Mouse (Mus musculus) embryonic facial prominence, embryonic 14.5 days (tissue): ENCODE data around the gene Nlrp3. TPM values are rescaled to one million over a fixed set of nuclear protein-coding genes. Genes with fewer than 3 reads are reported as not detected.
A peak's percentile ranks its signal among the peaks of the same experiment; 100 is the strongest.
"Not testable (repeated sequence)": the region's sequence is repeated elsewhere in the genome, so short reads cannot be mapped to it uniquely, and the experiment has no call there.

ENCODE experiments used
- ATAC-seq: fragments of 200-750 bp; cut with Nextera tagmentation; 2 replicates; pipeline ENCODE4 v1.8.0; 2017; ENCODE audit warnings: low read depth, moderate number of reproducible peaks, moderate TSS enrichment
- DNase-seq: peaks from one replicate; pipeline ENCODE4 v3.0.0-alpha.2; 2015; ENCODE audit warnings: low spot score
- H3K27ac ChIP-seq: fragments of 300-500 bp; sonication (generic); replicated peaks from 2 replicates; pipeline ENCODE4 v1.5.1; 2014; ENCODE audit warnings: low read depth, mild to moderate bottlenecking, low read length, moderate library complexity
- H3K27me3 ChIP-seq: fragments of 300-500 bp; sonication (generic); replicated peaks from 2 replicates; pipeline ENCODE4 v1.6.1; 2014; ENCODE audit warnings: low read length; ENCODE audit not compliant: control insufficient read depth, insufficient read depth
- H3K36me3 ChIP-seq: fragments of 300-500 bp; sonication (generic); 2 replicates; pipeline ENCODE4 v1.6.1; 2014; ENCODE audit warnings: low read length, mixed read lengths; ENCODE audit not compliant: control insufficient read depth, insufficient read depth
- H3K4me1 ChIP-seq: fragments of 300-500 bp; sonication (generic); 2 replicates; pipeline ENCODE4 v1.6.1; 2014; ENCODE audit warnings: antibody characterized with exemption, low read length; ENCODE audit not compliant: control insufficient read depth, insufficient read depth
- H3K4me2 ChIP-seq: fragments of 300-500 bp; sonication (generic); 2 replicates; pipeline ENCODE4 v1.6.1; 2014; ENCODE audit warnings: low read depth, mild to moderate bottlenecking, low read length, moderate library complexity, mixed read lengths
- H3K4me3 ChIP-seq: fragments of 300-500 bp; sonication (generic); 2 replicates; pipeline ENCODE4 v1.5.1; 2014; ENCODE audit warnings: low read depth, mild to moderate bottlenecking, low read length
- H3K9ac ChIP-seq: fragments of 300-500 bp; sonication (generic); 2 replicates; pipeline ENCODE4 v1.6.1; 2014; ENCODE audit warnings: low read depth, mild to moderate bottlenecking, low read length, moderate library complexity, mixed read lengths
- H3K9me3 ChIP-seq: fragments of 300-500 bp; sonication (generic); 2 replicates; pipeline ENCODE4 v1.6.1; 2016; ENCODE audit warnings: low read length; ENCODE audit not compliant: control insufficient read depth
- WGBS: fragments of 180-500 bp; shearing (Covaris S2); extraction: QIAGEN DNeasy Blood & Tissue Kit; methylation state at CpG from one replicate; pipeline ENCODE4 v1.1.7; 2014; 5-methylcytosine and 5-hydroxymethylcytosine counted together
- polyA plus RNA-seq: library from polyadenylated mRNA; unstranded; fragments of >200 nt; fragmentation: Nextera tagmentation; extraction: Ambion mirVana; gene quantifications from 2 replicates; pipeline ENCODE4 v1.2.1, GENCODE M21; 2014

Nlrp3 gene
- polyA plus RNA-seq, 1 experiment from 2014 or later, result 0.45 TPM

- not testable (repeated sequence) for H3K27ac ChIP-seq, H3K4me2 ChIP-seq, H3K9me3 ChIP-seq, H3K4me1 ChIP-seq, DNase-seq, ATAC-seq, H3K4me3 ChIP-seq, H3K36me3 ChIP-seq, H3K9ac ChIP-seq, H3K27me3 ChIP-seq
These were observed 34.8 kb downstream of the Nlrp3 start, which contains the start of gene Olfr222 for GRCm38 (mm10) chr11:59576135-59576534. Gene Olfr222, minus strand, starts transcription at chr11:59576235.

GRCm38 (mm10) chr11:59584539-59584938 is 43.2 kb downstream of the Nlrp3 start:
- WGBS, result 21% methylated on average over 6 of the region's 6 CpGs
- no peak overlapping the region for H3K9ac ChIP-seq
- no peak overlapping the region for H3K4me2 ChIP-seq
- H3K27ac ChIP-seq, result no peak overlapping the region
- ATAC-seq (no peak), DNase-seq (peak; percentile 56)
- H3K4me3 ChIP-seq, result no peak overlapping the region
- no peaks in the 10 kb centered on the region for H3K27me3 ChIP-seq
- no peaks in the 10 kb centered on the region for H3K4me1 ChIP-seq
- no peaks in the 10 kb centered on the region for H3K9me3 ChIP-seq
- H3K36me3 ChIP-seq, result no peaks in the 10 kb centered on the region

- Histone ChIP-seq H3K4me1 (no peaks in the 10 kb centered on the region), H3K9me3 (no peaks in the 10 kb centered on the region), H3K36me3 (no peaks in the 10 kb centered on the region), H3K4me3 (no peak overlapping the region), H3K9ac (no peak overlapping the region), H3K27me3 (no peaks in the 10 kb centered on the region), H3K4me2 (no peak overlapping the region), H3K27ac (no peak overlapping the region)
- no peak for ATAC-seq
- no peak for DNase-seq
- WGBS, result 93% methylated on average over 8 of the region's 8 CpGs
These were observed 48.1 kb downstream of the Nlrp3 start for GRCm38 (mm10) chr11:59589496-59589895.

DNA sequence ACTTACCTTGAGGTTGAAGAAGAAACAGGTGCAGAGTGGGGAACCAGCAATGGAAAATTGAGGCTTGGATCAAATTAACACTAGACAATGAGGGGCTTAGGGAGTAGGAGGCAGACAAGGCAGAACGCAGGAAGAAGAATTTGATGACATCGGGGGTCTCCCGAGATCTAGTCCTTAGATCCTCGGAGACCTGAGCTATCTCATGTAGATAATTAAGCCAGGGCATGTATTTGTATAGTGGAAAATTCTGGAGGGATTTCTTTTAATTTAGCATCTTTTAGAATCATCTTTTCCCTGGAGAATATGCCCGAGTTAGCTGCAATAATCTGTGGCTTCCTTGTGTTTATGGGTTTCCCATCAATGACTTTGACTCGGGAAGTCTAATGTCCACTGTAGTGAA is 51.8 kb downstream of the Nlrp3 start, which contains the start of gene Olfr223:
TSS of gene Olfr223 (minus strand) at position 101 of the 400 bp plus-strand sequence.
- DNase-seq (peak; percentile 3), ATAC-seq (no peak)
- 75% methylated on average over 6 of the region's 6 CpGs for WGBS
- no peaks in the 10 kb centered on the region for H3K9me3 ChIP-seq
- H3K27ac ChIP-seq, result no peak within 1 kb of the TSS
- no peak within 1 kb of the TSS for H3K4me2 ChIP-seq
- H3K36me3 ChIP-seq, result no peaks in the 10 kb centered on the region
- H3K9ac ChIP-seq, result no peak within 1 kb of the TSS
- H3K4me1 ChIP-seq, result no peaks in the 10 kb centered on the region
- H3K27me3 ChIP-seq, result no peaks in the 10 kb centered on the region
- H3K4me3 ChIP-seq, result no peak within 1 kb of the TSS

DNA sequence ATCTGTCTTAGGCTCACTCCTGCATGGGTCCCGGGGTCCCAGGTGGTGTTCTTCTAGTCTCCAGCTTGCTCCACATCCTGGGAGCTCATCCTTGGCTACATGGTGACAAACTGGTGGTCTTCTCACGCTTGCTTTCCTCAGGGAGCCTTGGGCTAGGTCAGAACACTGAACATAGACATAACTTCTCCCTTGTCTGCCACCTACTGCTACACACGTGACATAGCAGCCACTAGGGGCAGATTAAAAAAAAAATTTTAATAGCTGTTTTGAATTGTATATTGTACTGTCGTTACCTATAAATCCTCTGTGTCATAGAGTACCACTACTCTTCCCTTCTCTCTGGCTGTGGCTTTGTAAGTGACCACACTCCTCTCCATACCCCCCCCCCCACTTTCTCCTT is 54.7 kb downstream of the Nlrp3 start:
- H3K9ac ChIP-seq, result no peak overlapping the region
- no peak overlapping the region for H3K4me3 ChIP-seq
- no peak for ATAC-seq
- WGBS, result 51% methylated on average over 4 of the region's 4 CpGs
- H3K4me1 ChIP-seq, result no peaks in the 10 kb centered on the region
- H3K4me2 ChIP-seq, result no peak overlapping the region
- H3K9me3 ChIP-seq, result no peaks in the 10 kb centered on the region
- H3K36me3 ChIP-seq, result no peaks in the 10 kb centered on the region
- peak; percentile 4 for DNase-seq
- H3K27me3 ChIP-seq, result no peaks in the 10 kb centered on the region
- no peak overlapping the region for H3K27ac ChIP-seq

DNA sequence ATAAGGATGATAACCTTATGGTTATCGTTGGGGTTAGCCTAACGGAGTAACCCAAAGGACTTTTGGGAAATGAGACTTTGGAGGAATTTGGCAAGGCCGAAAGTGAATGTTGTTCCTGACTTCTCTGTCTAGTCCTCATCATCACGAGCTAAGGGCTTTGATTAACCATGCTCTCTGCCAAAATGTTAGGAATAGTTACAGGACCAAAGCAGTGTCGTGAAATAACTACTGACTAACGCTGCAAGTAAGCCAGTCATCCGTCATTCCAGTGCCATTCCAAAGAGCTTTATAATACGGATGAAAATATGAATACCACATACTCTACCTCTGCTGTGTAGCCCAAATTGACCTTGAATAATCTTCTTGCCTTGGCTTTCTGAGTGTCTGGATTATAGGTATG is 55.6 kb downstream of the Nlrp3 start:
- Histone ChIP-seq H3K4me3 (no peak overlapping the region), H3K27ac (no peak overlapping the region), H3K36me3 (no peaks in the 10 kb centered on the region), H3K9me3 (no peaks in the 10 kb centered on the region), H3K4me2 (no peak overlapping the region), H3K9ac (no peak overlapping the region), H3K27me3 (no peaks in the 10 kb centered on the region), H3K4me1 (no peaks in the 10 kb centered on the region)
- DNase-seq (no peak), ATAC-seq (no peak)
- 85% methylated on average over 8 of the region's 8 CpGs for WGBS

- no peaks in the 10 kb centered on the region for H3K27me3 ChIP-seq
- H3K27ac ChIP-seq, result no peak overlapping the region
- DNase-seq (no peak), ATAC-seq (no peak)
- H3K4me3 ChIP-seq, result no peak overlapping the region
- no peak overlapping the region for H3K4me2 ChIP-seq
- no peak overlapping the region for H3K9ac ChIP-seq
- no peaks in the 10 kb centered on the region for H3K4me1 ChIP-seq
- 55% methylated on average over 7 of the region's 7 CpGs for WGBS
- H3K9me3 ChIP-seq, result no peaks in the 10 kb centered on the region
- H3K36me3 ChIP-seq, result no peaks in the 10 kb centered on the region
These were observed 57.8 kb downstream of the Nlrp3 start for GRCm38 (mm10) chr11:59599211-59599610.

DNA sequence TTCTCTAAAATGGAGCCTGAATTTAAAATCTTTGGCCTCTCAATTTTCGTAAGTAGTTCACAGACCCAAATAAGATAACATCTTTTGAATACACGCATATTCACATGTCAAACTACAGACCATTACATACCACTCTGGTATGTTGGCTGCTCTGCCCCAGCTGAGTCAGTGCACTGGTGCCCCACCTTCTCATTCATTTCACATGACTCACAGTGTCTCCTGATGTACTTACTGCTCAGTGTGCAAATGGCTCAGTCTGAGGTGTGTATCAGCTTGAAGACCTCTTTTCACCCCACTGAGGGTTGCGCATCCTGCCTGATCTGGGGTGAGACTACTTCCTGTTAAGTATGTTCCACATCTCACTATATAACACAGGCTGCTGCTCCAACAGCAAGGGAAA is 59.5 kb downstream of the Nlrp3 start:
- no peaks in the 10 kb centered on the region for H3K4me1 ChIP-seq
- no peak overlapping the region for H3K4me3 ChIP-seq
- no peak overlapping the region for H3K4me2 ChIP-seq
- WGBS, result 90% methylated on average over 3 of the region's 3 CpGs
- ATAC-seq (no peak), DNase-seq (no peak)
- H3K27me3 ChIP-seq, result no peaks in the 10 kb centered on the region
- H3K9me3 ChIP-seq, result no peaks in the 10 kb centered on the region
- no peak overlapping the region for H3K9ac ChIP-seq
- no peak overlapping the region for H3K27ac ChIP-seq
- H3K36me3 ChIP-seq, result no peaks in the 10 kb centered on the region

DNA sequence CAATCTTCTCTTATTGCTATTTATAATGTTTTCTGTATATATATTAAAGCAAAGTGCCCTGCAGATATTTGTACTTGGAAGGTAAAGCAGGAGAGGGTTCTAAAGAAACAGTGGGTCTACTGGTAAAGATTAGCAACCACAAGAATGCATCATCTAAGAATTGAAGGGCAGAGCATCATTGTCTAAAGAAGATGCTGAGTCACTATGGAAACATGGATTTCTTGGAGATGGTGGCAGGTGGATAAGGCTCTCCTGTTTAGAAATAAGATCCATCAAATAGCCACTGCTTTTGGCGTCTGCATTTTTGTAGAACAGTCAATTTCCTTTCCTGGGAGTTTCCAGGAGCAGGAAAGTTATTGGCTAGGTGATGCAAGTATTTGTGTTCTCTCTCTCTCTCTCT is 60.9 kb downstream of the Nlrp3 start:
- WGBS, result 39% methylated on average over 1 of the region's 1 CpGs
- H3K4me2 ChIP-seq, result no peak overlapping the region
- no peak overlapping the region for H3K4me3 ChIP-seq
- no peaks in the 10 kb centered on the region for H3K9me3 ChIP-seq
- H3K27ac ChIP-seq, result no peak overlapping the region
- no peak for DNase-seq
- H3K36me3 ChIP-seq, result no peaks in the 10 kb centered on the region
- no peak for ATAC-seq
- no peaks in the 10 kb centered on the region for H3K27me3 ChIP-seq
- H3K9ac ChIP-seq, result no peak overlapping the region
- H3K4me1 ChIP-seq, result no peaks in the 10 kb centered on the region
